27 mouse cellular contexts compared by ENCODE assay signal in the genomic region with DNA sequence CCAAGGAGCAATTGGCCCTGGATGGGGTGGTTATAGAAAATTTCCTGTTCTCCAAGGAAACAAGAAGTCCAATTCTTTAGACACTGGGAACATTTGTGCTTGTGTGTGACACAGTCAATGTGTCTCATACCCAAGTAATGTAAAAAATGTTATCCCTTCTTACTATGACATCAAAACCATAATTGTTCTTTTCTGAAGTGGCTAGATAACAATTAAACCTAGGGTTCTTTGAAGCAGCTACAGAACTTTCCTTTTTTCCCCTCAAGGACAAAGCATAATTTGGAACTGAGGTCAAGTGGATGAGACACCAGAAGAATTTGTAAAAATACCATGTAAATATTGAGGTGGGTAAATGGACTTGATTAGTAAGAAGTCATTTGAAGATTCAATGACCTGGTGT.
"Had no signal": no experiment of that assay in that cellular context is flagged by ENCODE, and none has a peak within 500 bp of the region (broad histone marks: within the 10 kb centered on the region; RNA-seq: fewer than 3 reads in every experiment).

No protein-coding gene starts in this region.

- H3K4me1 ChIP-seq: embryonic facial prominence, embryonic 10.5 days; embryonic facial prominence, embryonic 12.5 days; embryonic facial prominence, embryonic 13.5 days; embryonic facial prominence, embryonic 15.5 days; forebrain, embryonic 10.5 days; forebrain, embryonic 12.5 days; forebrain, embryonic 13.5 days; forebrain, embryonic 15.5 days had no signal

- H3K9ac ChIP-seq: embryonic facial prominence, embryonic 12.5 days; embryonic facial prominence, embryonic 13.5 days; embryonic facial prominence, embryonic 15.5 days; forebrain, embryonic 12.5 days; forebrain, embryonic 13.5 days; forebrain, embryonic 15.5 days; forebrain, postnatal 0 days had no signal

- H3K9me3 ChIP-seq: embryonic facial prominence, embryonic 10.5 days; embryonic facial prominence, embryonic 12.5 days; embryonic facial prominence, embryonic 13.5 days; embryonic facial prominence, embryonic 15.5 days; forebrain, embryonic 10.5 days; forebrain, embryonic 12.5 days; forebrain, embryonic 13.5 days; forebrain, embryonic 15.5 days had no signal

- DNase-seq: cerebellum, adult 9-10 months; cerebellum, adult 9-11 months; cerebellum, postnatal 10 days; cerebellum, postnatal 14 days; cerebellum, postnatal 25 days; cerebellum, postnatal 36 days; embryo, embryonic 11 days; forebrain, postnatal 0 days; gastrocnemius, adult 2 months; gastrocnemius, postnatal 10 days; gastrocnemius, postnatal 14 days; gastrocnemius, postnatal 25 days; gastrocnemius, postnatal 36 days; heart, adult 11 months; heart, adult 18-20 months; heart, adult 2 months had no signal

- H3K4me3 ChIP-seq: embryonic facial prominence, embryonic 10.5 days; embryonic facial prominence, embryonic 12.5 days; embryonic facial prominence, embryonic 13.5 days; embryonic facial prominence, embryonic 15.5 days; erythroblast, embryonic 14.5 days; forebrain, embryonic 10.5 days; forebrain, embryonic 12.5 days; forebrain, embryonic 13.5 days; forebrain, embryonic 15.5 days; gastrocnemius, adult 2 months; heart, adult 2 months had no signal

- H3K36me3 ChIP-seq: embryonic facial prominence, embryonic 10.5 days; embryonic facial prominence, embryonic 12.5 days; embryonic facial prominence, embryonic 13.5 days; embryonic facial prominence, embryonic 15.5 days; forebrain, embryonic 10.5 days; forebrain, embryonic 12.5 days; forebrain, embryonic 15.5 days had no signal

- ATAC-seq: forebrain, embryonic 13.5 days; forebrain, embryonic 14.5 days; forebrain, embryonic 15.5 days; forebrain, embryonic 16.5 days; forebrain, postnatal 0 days had no signal

- H3K27ac ChIP-seq: embryonic facial prominence, embryonic 10.5 days; embryonic facial prominence, embryonic 12.5 days; embryonic facial prominence, embryonic 13.5 days; embryonic facial prominence, embryonic 15.5 days; forebrain, embryonic 10.5 days; forebrain, embryonic 12.5 days; forebrain, embryonic 13.5 days; forebrain, embryonic 15.5 days; gastrocnemius, adult 2 months; heart, adult 2 months had no signal

- H3K4me2 ChIP-seq: embryonic facial prominence, embryonic 12.5 days; embryonic facial prominence, embryonic 13.5 days; embryonic facial prominence, embryonic 15.5 days; forebrain, embryonic 12.5 days; forebrain, embryonic 13.5 days; forebrain, embryonic 15.5 days had no signal

- H3K27me3 ChIP-seq: embryonic facial prominence, embryonic 12.5 days; embryonic facial prominence, embryonic 13.5 days; embryonic facial prominence, embryonic 15.5 days; forebrain, embryonic 12.5 days; forebrain, embryonic 13.5 days; forebrain, embryonic 15.5 days had no signal
